Mouse (Mus musculus) MEL (cell line): ENCODE data around the gene Rbfox3. TPM values are rescaled to one million over a fixed set of nuclear protein-coding genes. Genes with fewer than 3 reads are reported as not detected.

Experiments
- DNase-seq: peaks from one replicate; pipeline ENCODE4 v3.0.0; 2011; ENCODE audit warnings: low read depth, low spot score
- H3K27ac ChIP-seq: 2 replicates; pipeline ENCODE4 v1.5.1; 2012; ENCODE audit warnings: low read depth, mild to moderate bottlenecking, control low read depth, low read length, moderate library complexity; ENCODE audit not compliant: control insufficient read depth
- H3K27me3 ChIP-seq, 2 experiments: fragments of 150-350 bp in 1 of 2; sonication (generic) in 1 of 2; 2 replicates each; pipeline ENCODE4 v1.6.1; 2012; ENCODE audit warnings: low read length in 2 of 2, mild to moderate bottlenecking in 2 of 2, improper control_type of control experiment in 1 of 2, moderate library complexity in 1 of 2; ENCODE audit not compliant: insufficient read depth in 2 of 2, control insufficient read depth in 1 of 2
- H3K36me3 ChIP-seq, 2 experiments: 2 replicates each; pipeline ENCODE4 v1.6.1; 2012 to 2014; ENCODE audit warnings: low read length in 2 of 2, improper control_type of control experiment in 1 of 2, inconsistent platforms in 1 of 2, mild to moderate bottlenecking in 1 of 2; ENCODE audit not compliant: insufficient read depth in 2 of 2, control insufficient read depth in 1 of 2
- H3K4me1 ChIP-seq, 2 experiments: fragments of 150-350 bp in 1 of 2; sonication (generic) in 1 of 2; 2 replicates each; pipeline ENCODE4 v1.6.1; 2012; ENCODE audit warnings: low read length in 2 of 2, improper control_type of control experiment in 1 of 2, mild to moderate bottlenecking in 1 of 2; ENCODE audit not compliant: insufficient read depth in 2 of 2, control insufficient read depth in 1 of 2
- H3K4me3 ChIP-seq, 2 experiments: fragments of 150-350 bp in 1 of 2; sonication (generic) in 1 of 2; 2 replicates each; pipeline ENCODE4 v1.5.1; 2012; ENCODE audit warnings: low read depth in 2 of 2, low read length in 2 of 2, mild to moderate bottlenecking in 2 of 2, moderate library complexity in 2 of 2, control low read depth in 1 of 2, improper control_type of control experiment in 1 of 2; ENCODE audit not compliant: control insufficient read depth in 1 of 2, insufficient read depth in 1 of 2
- H3K79me2 ChIP-seq: 2 replicates; pipeline ENCODE4 v1.6.1; 2012; ENCODE audit warnings: mild to moderate bottlenecking, low read length, moderate library complexity; ENCODE audit not compliant: control insufficient read depth, poor library complexity, insufficient read depth
- H3K9ac ChIP-seq: 2 replicates; pipeline ENCODE4 v1.6.1; 2012; ENCODE audit warnings: low read depth, mild to moderate bottlenecking, control low read depth, low read length, moderate library complexity; ENCODE audit not compliant: control insufficient read depth, poor library complexity, severe bottlenecking
- H3K9me3 ChIP-seq: fragments of 150-350 bp; sonication (generic); replicated peaks from 2 replicates; pipeline ENCODE4 v1.6.1; 2012; ENCODE audit warnings: mild to moderate bottlenecking, low read length, improper control_type of control experiment, moderate library complexity; ENCODE audit not compliant: insufficient read depth
- CHD1 ChIP-seq: IDR thresholded peaks from 2 replicates; pipeline ENCODE4 v1.6.1; 2012; ENCODE audit warnings: low read depth, mild to moderate bottlenecking, inconsistent platforms, low read length, improper control_type of control experiment
- CTCF ChIP-seq, 3 experiments: IDR thresholded peaks in 2 of 3; conservative IDR thresholded peaks in 1 of 3; 2 replicates each; pipeline ENCODE4 v1.5.1; 2011 to 2012; ENCODE audit warnings: low read length in 3 of 3, low read depth in 2 of 3, mild to moderate bottlenecking in 2 of 3, improper control_type of control experiment in 1 of 3, inconsistent platforms in 1 of 3, mixed read lengths in 1 of 3, moderate library complexity in 1 of 3; ENCODE audit not compliant: control insufficient read depth in 1 of 3, insufficient read depth in 1 of 3, poor library complexity in 1 of 3, severe bottlenecking in 1 of 3
- E2F4 ChIP-seq: IDR thresholded peaks from 2 replicates; pipeline ENCODE4 v1.6.1; 2011; ENCODE audit warnings: low read depth, low read length, improper control_type of control experiment, borderline replicate concordance
- ELF1 ChIP-seq: IDR thresholded peaks from 2 replicates; pipeline ENCODE4 v1.6.1; 2014; ENCODE audit warnings: low read depth, mild to moderate bottlenecking, inconsistent platforms, low read length, improper control_type of control experiment, moderate library complexity
- ETS1 ChIP-seq: IDR thresholded peaks from 2 replicates; pipeline ENCODE4 v1.6.1; 2012; ENCODE audit warnings: low read depth, mild to moderate bottlenecking, inconsistent platforms, low read length, improper control_type of control experiment, moderate library complexity
- GABPA ChIP-seq: IDR thresholded peaks from 2 replicates; pipeline ENCODE4 v1.6.1; 2012; ENCODE audit warnings: low read depth, mild to moderate bottlenecking, inconsistent platforms, low read length, improper control_type of control experiment, moderate library complexity
- GATA1 ChIP-seq: IDR thresholded peaks from 2 replicates; pipeline ENCODE4 v1.6.1; 2011; ENCODE audit warnings: low read depth, low read length, improper control_type of control experiment
- HCFC1 ChIP-seq: IDR thresholded peaks from 2 replicates; pipeline ENCODE4 v1.6.1; 2012; ENCODE audit warnings: low read depth, mild to moderate bottlenecking, inconsistent platforms, low read length, improper control_type of control experiment, moderate library complexity
- JUND ChIP-seq: IDR thresholded peaks from 2 replicates; pipeline ENCODE4 v1.6.1; 2011; ENCODE audit warnings: low read depth, mild to moderate bottlenecking, improper control_type of control experiment, low read length
- KAT2A ChIP-seq: conservative IDR thresholded peaks from 2 replicates; pipeline ENCODE4 v1.6.1; 2012; ENCODE audit warnings: low read depth, low read length, improper control_type of control experiment, inconsistent platforms
- MAFK ChIP-seq: IDR thresholded peaks from 2 replicates; pipeline ENCODE4 v1.6.1; 2011; ENCODE audit warnings: low read depth, mild to moderate bottlenecking, low read length, improper control_type of control experiment, borderline replicate concordance
- MAZ ChIP-seq: IDR thresholded peaks from 2 replicates; pipeline ENCODE4 v1.6.1; 2012; ENCODE audit warnings: low read depth, mild to moderate bottlenecking, inconsistent platforms, low read length, improper control_type of control experiment
- MYB ChIP-seq: IDR thresholded peaks from 2 replicates; pipeline ENCODE4 v1.6.1; 2011; ENCODE audit warnings: mild to moderate bottlenecking, low read depth, low read length, improper control_type of control experiment
- NELFE ChIP-seq: IDR thresholded peaks from 2 replicates; pipeline ENCODE4 v1.6.1; 2011; ENCODE audit warnings: low read depth, low read length, improper control_type of control experiment
- POLR2A ChIP-seq, 2 experiments: IDR thresholded peaks; 2 replicates each; pipeline ENCODE4 v1.6.1; 2011 to 2012; ENCODE audit warnings: low read length in 2 of 2, mild to moderate bottlenecking in 2 of 2, control low read depth in 1 of 2, improper control_type of control experiment in 1 of 2, low read depth in 1 of 2, moderate library complexity in 1 of 2; ENCODE audit not compliant: control insufficient read depth in 1 of 2, insufficient read depth in 1 of 2, poor library complexity in 1 of 2
- POLR2AphosphoS2 ChIP-seq: IDR thresholded peaks from 2 replicates; pipeline ENCODE4 v1.6.1; 2011; ENCODE audit warnings: low read length, improper control_type of control experiment
- RCOR1 ChIP-seq: IDR thresholded peaks from 2 replicates; pipeline ENCODE4 v1.6.1; 2012; ENCODE audit warnings: low read depth, mild to moderate bottlenecking, inconsistent platforms, low read length, improper control_type of control experiment
- TBP ChIP-seq: IDR thresholded peaks from 2 replicates; pipeline ENCODE4 v1.8.0; 2011; ENCODE audit warnings: low read depth, low read length, improper control_type of control experiment
- USF2 ChIP-seq, 2 experiments: IDR thresholded peaks; 2 replicates each; pipeline ENCODE4 v1.6.1; 2011 to 2012; ENCODE audit warnings: improper control_type of control experiment in 2 of 2, low read length in 2 of 2, borderline replicate concordance in 1 of 2, inconsistent platforms in 1 of 2, low read depth in 1 of 2, mild to moderate bottlenecking in 1 of 2; ENCODE audit not compliant: insufficient read depth in 1 of 2
- ZKSCAN1 ChIP-seq: IDR thresholded peaks from 2 replicates; pipeline ENCODE4 v1.6.1; 2012; ENCODE audit warnings: low read depth, mild to moderate bottlenecking, inconsistent platforms, low read length, improper control_type of control experiment, moderate library complexity
- ZNF384 ChIP-seq: IDR thresholded peaks from 2 replicates; pipeline ENCODE4 v1.6.1; 2012; ENCODE audit warnings: low read depth, mild to moderate bottlenecking, inconsistent platforms, low read length, improper control_type of control experiment
- polyA plus RNA-seq, 2 experiments: library from polyadenylated mRNA; stranded (reverse) in 1 of 2; unstranded in 1 of 2; fragments of >175 nt in 1 of 2; fragments of >200 nt in 1 of 2; gene quantifications; 2 replicates each; pipeline versions ENCODE4 v1.2.1 to v1.2.4; 2012; ENCODE audit warnings: low replicate concordance in 2 of 2, low read depth in 1 of 2; ENCODE audit not compliant: insufficient read length in 2 of 2, insufficient read depth in 1 of 2, missing spikeins in 1 of 2
- total RNA-seq: library from RNA; depleted of rRNA; stranded (reverse); fragments of 300-350 nt; gene quantifications from 2 replicates; pipeline ENCODE4 v1.2.3, GENCODE M21; 2012

Gene Rbfox3
- total and polyA plus RNA-seq, 3 experiments, result not detected

DNA sequence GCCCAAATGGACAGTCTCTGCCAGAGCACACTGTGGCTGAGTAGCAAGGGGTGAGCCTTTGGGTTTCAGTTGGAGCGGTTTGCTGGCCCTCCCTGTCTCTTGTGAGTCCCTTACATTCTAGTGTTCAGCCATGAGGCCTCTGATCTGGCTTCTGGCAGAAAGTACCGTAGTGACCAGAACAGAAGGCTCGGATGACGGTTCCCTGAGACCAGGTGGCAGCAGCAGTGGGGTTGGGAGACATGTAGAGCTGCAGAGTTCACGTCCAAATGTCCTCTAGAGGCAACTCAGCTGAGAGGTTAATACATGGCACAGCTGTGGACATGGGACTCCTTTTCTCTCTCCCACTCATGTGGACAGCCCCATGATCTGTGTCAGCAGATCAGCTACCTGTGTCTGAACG is 404.3 kb downstream of the Rbfox3 start:
- no peak for DNase-seq
- Histone ChIP-seq H3K4me1 (no peaks in the 10 kb centered on the region), H3K9me3 (no peaks in the 10 kb centered on the region), H3K36me3 (no peaks in the 10 kb centered on the region), H3K79me2 (no peaks in the 10 kb centered on the region), H3K27ac (no peak overlapping the region), H3K9ac (no peak overlapping the region), H3K4me3 (no peak overlapping the region), H3K27me3 (no peaks in the 10 kb centered on the region)
- no peak for TF ChIP-seq CHD1

DNA sequence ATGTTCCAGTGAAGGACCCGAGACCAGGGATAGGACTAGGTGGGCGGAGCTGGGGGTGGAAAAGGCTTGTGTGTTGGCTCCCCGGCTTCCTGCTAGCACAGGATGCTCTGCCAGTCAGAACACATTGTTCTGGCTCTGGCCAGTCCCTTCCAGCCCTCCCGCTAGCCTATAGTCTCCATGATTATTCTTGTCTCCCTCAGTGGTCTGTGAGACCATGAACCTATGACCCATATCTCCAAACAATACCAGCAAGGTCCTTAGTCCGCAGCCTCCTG is 407.3 kb downstream of the Rbfox3 start:
- no peak overlapping the region for H3K4me3 ChIP-seq
- H3K9ac ChIP-seq, result no peak overlapping the region
- H3K79me2 ChIP-seq, result no peaks in the 10 kb centered on the region
- no peaks in the 10 kb centered on the region for H3K4me1 ChIP-seq
- no peaks in the 10 kb centered on the region for H3K27me3 ChIP-seq
- DNase-seq, result no peak
- H3K27ac ChIP-seq, result no peak overlapping the region
- no peaks in the 10 kb centered on the region for H3K9me3 ChIP-seq
- TF ChIP-seq ZKSCAN1 (no peak), MAFK (no peak)
- TF ChIP-seq, all 39 proteins: peak for 0
- no peaks in the 10 kb centered on the region for H3K36me3 ChIP-seq

DNA sequence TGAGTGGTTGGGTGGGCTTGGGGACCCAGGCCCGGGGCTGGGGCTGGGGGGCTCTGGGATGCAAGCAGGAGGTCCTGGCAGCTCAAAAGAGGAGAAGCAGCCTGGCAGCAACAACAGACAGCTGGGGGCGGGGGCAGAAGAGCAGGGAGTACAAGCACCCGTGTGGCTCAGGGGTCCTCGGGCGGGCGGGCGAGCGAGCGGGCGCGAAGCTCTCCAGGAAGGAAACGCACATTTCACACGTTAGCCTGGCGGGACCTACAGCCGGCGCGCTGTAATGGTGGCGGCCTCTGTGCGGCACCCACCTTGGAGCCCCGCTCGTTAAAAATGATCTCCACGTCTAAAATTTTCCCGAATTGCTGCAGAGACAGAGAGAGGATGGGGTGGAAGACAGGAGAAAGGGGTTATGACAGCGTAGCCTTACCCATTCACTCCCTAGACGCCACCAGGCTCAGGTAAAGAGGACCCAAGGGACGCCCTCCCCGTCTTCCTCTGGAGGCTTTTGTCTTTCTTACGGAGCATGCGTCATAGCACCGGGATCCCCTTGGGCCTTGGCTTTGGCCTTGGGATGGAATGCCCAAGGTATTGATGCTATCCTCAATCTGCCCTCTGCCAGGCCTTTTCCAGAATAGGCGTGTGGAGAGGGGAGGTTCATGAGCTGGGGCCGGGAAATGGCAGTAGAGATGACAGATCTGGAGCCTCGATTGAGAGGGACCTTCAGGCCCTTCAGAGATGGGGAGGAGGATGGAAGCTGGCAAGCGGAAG is 407.8 kb downstream of the Rbfox3 start:
- Histone ChIP-seq H3K27me3 (no peaks in the 10 kb centered on the region), H3K36me3 (no peaks in the 10 kb centered on the region), H3K27ac (no peak overlapping the region), H3K9me3 (no peaks in the 10 kb centered on the region), H3K4me1 (no peaks in the 10 kb centered on the region)
- no peak for TF ChIP-seq MAZ
- TF ChIP-seq ETS1, result no peak
- TF ChIP-seq NELFE, result no peak
- TF ChIP-seq ELF1, result no peak
- TF ChIP-seq POLR2A (IDR thresholded peaks at IDR 0.05; ENCODE audit: control insufficient read depth in 1 of 2, insufficient read depth in 1 of 2, low read depth in 1 of 2, low read length in 2 of 2, poor library complexity in 1 of 2), result no peak
- no peak for TF ChIP-seq MAFK
- TF ChIP-seq POLR2AphosphoS2, result no peak
- TF ChIP-seq ZNF384, result no peak
- no peak for TF ChIP-seq GABPA
- no peak for TF ChIP-seq CTCF (IDR thresholded peaks at IDR 0.05 in 2 of 3, conservative IDR thresholded peaks at IDR 0.05 in 1 of 3; ENCODE audit: control insufficient read depth in 1 of 3, insufficient read depth in 1 of 3, low read depth in 2 of 3, low read length in 3 of 3, poor library complexity in 1 of 3, severe bottlenecking in 1 of 3)
- TF ChIP-seq TBP, result no peak
- TF ChIP-seq GATA1, result no peak
- TF ChIP-seq KAT2A, result no peak
- no peak for TF ChIP-seq JUND
- no peak for TF ChIP-seq HCFC1
- TF ChIP-seq USF2 (IDR thresholded peaks at IDR 0.05; ENCODE audit: borderline replicate concordance in 1 of 2, insufficient read depth in 1 of 2, low read depth in 1 of 2, low read length in 2 of 2), result no peak
- no peak for TF ChIP-seq E2F4
- no peak for TF ChIP-seq RCOR1
- no peak for TF ChIP-seq MYB
- TF ChIP-seq CHD1, result no peak
- TF ChIP-seq, all 39 proteins: peak for 0
- no peaks in the 10 kb centered on the region for H3K79me2 ChIP-seq
- H3K9ac ChIP-seq, result no peak overlapping the region
- H3K4me3 ChIP-seq, result no peak overlapping the region
- no peak for DNase-seq
